Mouse (Mus musculus): Measurements from ENCODE around the gene Igf1r.

- TF ChIP-seq EP300 (IDR thresholded peaks at IDR 0.05; ENCODE audit: low read depth) = no peak
- TF ChIP-seq CTCF (IDR thresholded peaks at IDR 0.05; ENCODE audit: low read depth) = no peak
Measured at GRCm38 (mm10) chr7:68096411-68096810, 143.8 kb downstream of the Igf1r start.

Measured in liver, postnatal 0 days (tissue).